Mouse (Mus musculus) bone marrow, adult 2 months (tissue): ENCODE data around the gene Cys1. TPM values are rescaled to one million over a fixed set of nuclear protein-coding genes. Genes with fewer than 3 reads are reported as not detected.

Experiments used
- H3K27ac ChIP-seq: fragments of 200-500 bp; 2 replicates; pipeline ENCODE4 v1.5.1; 2012; ENCODE audit warnings: low read depth, mild to moderate bottlenecking, control low read depth, inconsistent platforms, low read length; ENCODE audit not compliant: control insufficient read depth, poor library complexity, insufficient read depth
- H3K4me1 ChIP-seq: fragments of 200-500 bp; 2 replicates; pipeline ENCODE4 v1.6.1; 2011; ENCODE audit warnings: low read length; ENCODE audit not compliant: control insufficient read depth, insufficient read depth
- H3K4me3 ChIP-seq: fragments of 200-500 bp; replicated peaks from 2 replicates; pipeline ENCODE3; 2011; ENCODE audit warnings: mild to moderate bottlenecking, low read depth, low read length, control low read depth; ENCODE audit not compliant: control insufficient read depth
- CTCF ChIP-seq: fragments of 200-500 bp; IDR thresholded peaks from 2 replicates; pipeline ENCODE4 v1.5.1; 2011; ENCODE audit warnings: low read length, control low read depth; ENCODE audit not compliant: control insufficient read depth, insufficient read depth
- POLR2A ChIP-seq: fragments of 200-500 bp; IDR thresholded peaks from 2 replicates; pipeline ENCODE4 v1.6.1; 2011; ENCODE audit warnings: low read depth, mild to moderate bottlenecking, control low read depth, low read length, borderline replicate concordance; ENCODE audit not compliant: control insufficient read depth
- WGBS: fragments of 180-500 bp; shearing (Covaris S2); methylation state at CpG from one replicate; pipeline ENCODE4 v1.1.7; 2018; 5-methylcytosine and 5-hydroxymethylcytosine counted together
- polyA plus RNA-seq: library from polyadenylated mRNA; stranded (reverse); fragments of >200 nt; gene quantifications from 2 replicates; pipeline ENCODE4 v1.2.4, GENCODE M21; 2011; ENCODE audit warnings: low replicate concordance; ENCODE audit not compliant: missing spikeins, insufficient read depth, insufficient read length

The Cys1 gene
- polyA plus RNA-seq, 1 experiment: 3.0 TPM

- WGBS: 85% methylated on average over 11 of the region's 11 CpGs
- H3K27ac ChIP-seq: no peak overlapping the region
Observed at GRCm38 (mm10) chr12:24686696-24687346, 5.2 kb upstream of the Cys1 start.

DNA sequence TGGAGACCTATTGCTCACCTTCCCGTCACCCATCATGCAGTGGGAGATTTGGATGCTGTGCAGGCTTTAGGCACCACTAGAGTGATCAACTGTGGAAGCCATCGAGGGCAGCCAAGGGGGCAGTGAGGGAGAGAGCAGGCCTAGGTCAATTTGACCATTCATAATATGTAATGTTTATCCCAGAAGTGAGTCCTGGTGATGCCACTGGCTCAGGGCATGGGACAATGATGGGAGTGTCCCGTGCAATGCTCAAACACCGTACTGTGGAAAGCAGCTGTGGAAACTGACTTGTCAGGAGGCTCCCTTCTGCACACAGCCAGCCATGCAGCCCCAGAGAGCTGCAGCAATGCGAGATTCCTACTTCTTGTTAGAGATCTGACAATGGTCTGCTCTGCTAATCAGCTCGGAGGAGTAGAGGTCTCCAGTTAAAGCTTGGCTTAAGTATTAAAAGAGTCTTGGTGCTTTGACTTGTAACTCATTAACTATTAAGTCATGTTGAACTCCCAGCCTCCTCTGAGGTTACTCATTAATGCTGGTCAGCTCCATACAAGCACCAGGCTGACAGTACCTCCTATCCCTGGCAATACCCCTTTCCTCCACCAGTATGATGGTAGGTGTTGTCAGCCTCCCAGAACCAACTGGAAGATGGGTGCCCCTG is 4.6 kb upstream of the Cys1 start:
- H3K27ac ChIP-seq: no peak overlapping the region
- WGBS: 72% methylated on average over 6 of the region's 6 CpGs
- no peak for TF ChIP-seq CTCF
- no peak for TF ChIP-seq POLR2A

More at GRCm38 (mm10) chr12:24686696-24687346, 5.2 kb upstream of the Cys1 start:
- no peak overlapping the region for H3K4me3 ChIP-seq
- no peak for TF ChIP-seq CTCF
- TF ChIP-seq POLR2A: no peak
- no peaks in the 10 kb centered on the region for H3K4me1 ChIP-seq

DNA sequence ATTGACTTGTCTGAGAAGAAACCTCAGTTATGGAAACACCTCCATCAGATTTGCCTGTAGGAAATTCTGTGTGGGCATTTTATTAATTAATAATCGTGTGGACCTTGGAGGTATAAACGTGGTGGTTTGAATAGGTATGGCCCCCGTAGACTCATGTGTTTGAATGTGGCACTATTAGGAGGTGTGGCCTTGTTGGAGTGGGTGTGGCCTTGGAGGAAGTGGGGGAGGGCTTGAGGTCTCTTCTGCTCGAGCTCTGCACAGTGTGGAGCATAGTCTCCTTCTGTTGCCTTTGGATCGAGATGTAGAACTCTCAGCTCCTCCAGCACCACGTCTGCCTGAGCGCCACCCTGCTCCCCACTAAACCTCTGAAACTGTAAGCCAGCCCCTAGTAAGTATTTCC is 1.8 kb upstream of the Cys1 start:
- Histone ChIP-seq H3K4me1 (no peaks in the 10 kb centered on the region), H3K27ac (no peak overlapping the region), H3K4me3 (no peak overlapping the region)
- WGBS: 59% methylated on average over 7 of the region's 7 CpGs
- no peak for TF ChIP-seq CTCF
- TF ChIP-seq POLR2A: no peak

More for the DNA sequence above, 4.6 kb upstream of the Cys1 start:
- H3K4me1 ChIP-seq: no peaks in the 10 kb centered on the region
- no peak overlapping the region for H3K4me3 ChIP-seq

- no peak for TF ChIP-seq CTCF
- no peak for TF ChIP-seq POLR2A
- WGBS: 57% methylated on average over 8 of the region's 8 CpGs
Observed at GRCm38 (mm10) chr12:24682563-24682962, 950 bp upstream of the Cys1 start.

DNA sequence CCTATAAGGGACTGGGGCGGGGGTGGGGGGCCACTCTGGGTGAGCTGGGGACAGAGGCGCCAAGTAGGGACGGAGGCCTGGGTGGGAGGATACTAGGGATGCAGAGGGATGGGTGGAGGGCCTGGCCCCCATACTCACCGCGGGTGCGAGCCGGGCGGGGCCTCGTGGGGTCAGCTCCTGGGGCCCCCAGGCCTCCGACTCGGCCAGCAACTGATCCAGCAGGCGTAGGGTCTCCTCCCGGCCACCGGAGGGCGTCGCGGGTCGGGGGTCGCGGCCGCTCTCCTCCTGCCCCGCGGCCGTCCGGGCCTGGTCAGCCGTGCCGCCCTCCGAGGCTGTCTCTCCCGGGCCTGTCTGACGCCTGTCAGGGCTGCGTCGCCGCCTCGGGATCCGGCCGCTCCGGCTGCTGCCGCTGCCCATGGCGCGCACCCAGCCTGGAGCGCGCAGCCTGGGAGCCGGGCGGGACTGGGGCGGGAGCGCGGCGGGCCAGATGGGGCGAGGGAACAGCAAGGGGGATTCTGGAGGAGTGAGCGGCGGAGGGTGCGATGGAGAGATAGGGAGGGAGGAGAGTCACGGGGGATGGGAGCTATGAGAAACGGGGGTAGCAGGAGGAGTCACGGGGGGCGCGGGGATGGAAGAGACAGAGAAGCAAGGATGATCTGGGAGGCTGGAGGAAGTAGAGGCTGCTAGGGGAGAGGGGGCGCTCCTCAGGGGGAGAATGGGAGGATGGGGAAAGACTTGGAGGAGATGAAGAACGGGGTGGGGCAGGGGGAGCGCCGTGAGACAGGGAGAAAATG is 924 bp downstream of the Cys1 start:
- Histone ChIP-seq H3K27ac (no peak overlapping the region; the same call in 1 of the 2 replicates), H3K4me3 (no peak overlapping the region), H3K4me1 (no peaks in the 10 kb centered on the region)
- 7% methylated on average over 61 of the region's 61 CpGs for WGBS
- TF ChIP-seq CTCF (no peak), POLR2A (no peak)

More at GRCm38 (mm10) chr12:24682563-24682962, 950 bp upstream of the Cys1 start:
- H3K4me1 ChIP-seq: no peaks in the 10 kb centered on the region
- H3K27ac ChIP-seq: no peak overlapping the region
- H3K4me3 ChIP-seq: no peak overlapping the region

DNA sequence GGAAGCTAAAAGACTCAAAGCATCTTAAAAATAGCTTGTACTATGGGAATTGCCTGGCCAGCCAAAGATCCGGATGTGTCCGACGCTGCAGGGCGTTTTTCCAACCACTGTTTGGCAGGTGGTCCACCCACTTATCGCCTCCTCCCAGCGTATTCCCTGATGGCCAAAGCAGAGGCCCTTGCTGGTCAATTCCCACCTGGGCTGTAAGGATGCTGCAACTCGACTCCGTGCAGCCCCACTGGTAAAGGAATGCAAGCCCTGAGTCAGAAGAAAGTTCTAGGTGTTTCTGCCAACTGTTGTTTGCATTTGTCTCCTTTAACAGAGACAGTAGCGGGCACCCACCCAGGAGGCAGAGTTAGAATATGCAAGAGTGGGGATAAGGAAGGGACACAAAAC is 1.5 kb downstream of the Cys1 start:
- 55% methylated on average over 9 of the region's 9 CpGs for WGBS
- no peak overlapping the region for H3K27ac ChIP-seq
- no peak overlapping the region for H3K4me3 ChIP-seq

GRCm38 (mm10) chr12:24662131-24662530 is 19.5 kb downstream of the Cys1 start:
- 57% methylated on average over 5 of the region's 5 CpGs for WGBS
- no peak overlapping the region for H3K27ac ChIP-seq
- TF ChIP-seq POLR2A (no peak), CTCF (no peak)
- H3K4me3 ChIP-seq: no peak overlapping the region
- H3K4me1 ChIP-seq: peaks cover 2% of the 10 kb centered on the region; the same call in 1 of the 2 replicates

More for the DNA sequence above, 1.5 kb downstream of the Cys1 start:
- no peaks in the 10 kb centered on the region for H3K4me1 ChIP-seq
- no peak for TF ChIP-seq POLR2A
- no peak for TF ChIP-seq CTCF

DNA sequence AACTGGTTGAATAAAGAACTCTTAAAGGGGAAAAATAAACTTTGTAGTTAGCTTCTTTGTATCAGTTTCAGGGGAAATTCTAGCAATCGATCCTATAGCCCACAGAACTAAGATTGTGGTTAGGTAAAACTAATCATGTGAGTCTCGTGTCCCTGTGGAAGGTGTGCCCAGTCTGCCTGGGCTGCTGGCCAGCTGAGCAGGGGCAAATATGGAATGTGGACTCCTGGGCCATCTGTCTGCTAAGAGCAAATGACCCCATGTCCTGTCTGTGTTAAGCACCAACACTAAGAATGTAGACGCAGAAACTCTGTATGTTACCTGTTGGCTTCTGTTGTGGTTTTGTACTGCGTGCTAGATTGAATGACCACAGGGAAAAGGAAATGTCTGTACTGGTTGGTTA is 20.5 kb downstream of the Cys1 start:
- no peak for TF ChIP-seq CTCF
- no peak for TF ChIP-seq POLR2A
- Histone ChIP-seq H3K4me1 (peaks cover 2% of the 10 kb centered on the region; the same call in 1 of the 2 replicates), H3K4me3 (no peak overlapping the region), H3K27ac (no peak overlapping the region)
- 20% methylated on average over 4 of the region's 4 CpGs for WGBS
